Mouse (Mus musculus): ENCODE results near the gene Cercam. TPM values are rescaled to one million over a fixed set of nuclear protein-coding genes. Genes with fewer than 3 reads are reported as not detected.
A peak's percentile ranks its signal among the peaks of the same experiment; 100 is the strongest.

The Cercam gene
- polyA plus RNA-seq, 1 experiment from 2014 or later, result 16.3 TPM

- Histone ChIP-seq H3K4me3 (peak overlapping the region; percentile 61; the same call in 1 of the 2 replicates), H3K27ac (no peak overlapping the region), H3K4me1 (peaks cover 61% of the 10 kb centered on the region), H3K9me3 (no peaks in the 10 kb centered on the region), H3K36me3 (replicated peaks) (peaks cover 46% of the 10 kb centered on the region), H3K27me3 (ENCODE audit: poor library complexity, severe bottlenecking) (peaks cover 100% of the 10 kb centered on the region)
- no peak for DNase-seq (ENCODE audit: extremely low spot score, low spot score)
- WGBS, result 60% methylated on average over 2 of the region's 2 CpGs
Observed at GRCm38 (mm10) chr2:29844115-29844514, 24.8 kb upstream of the Cercam start.

GRCm38 (mm10) chr2:29844661-29845060, 24.3 kb upstream of the Cercam start:
- peaks cover 55% of the 10 kb centered on the region for H3K4me1 ChIP-seq
- H3K9me3 ChIP-seq, result no peaks in the 10 kb centered on the region
- H3K4me3 ChIP-seq, result peak overlapping the region; percentile 61
- 15% methylated on average over 3 of the region's 3 CpGs for WGBS
- no peak for DNase-seq (ENCODE audit: extremely low spot score, low spot score)
- peaks cover 41% of the 10 kb centered on the region for H3K36me3 ChIP-seq (replicated peaks)
- H3K27ac ChIP-seq, result 0 out of 2 replicates have a peak overlapping the region, but pooled peaks have one; percentile 85
- peaks cover 100% of the 10 kb centered on the region for H3K27me3 ChIP-seq (ENCODE audit: poor library complexity, severe bottlenecking)

- peak overlapping the region; percentile 85 for H3K27ac ChIP-seq
Observed at GRCm38 (mm10) chr2:29845636-29846035, 23.3 kb upstream of the Cercam start.

GRCm38 (mm10) chr2:29846061-29846853, 22.7 kb upstream of the Cercam start:
- Histone ChIP-seq H3K27ac (peak overlapping the region; percentile 85), H3K4me3 (peak overlapping the region; percentile 61), H3K4me1 (peaks cover 49% of the 10 kb centered on the region), H3K9me3 (no peaks in the 10 kb centered on the region), H3K36me3 (replicated peaks) (peaks cover 29% of the 10 kb centered on the region), H3K27me3 (ENCODE audit: poor library complexity, severe bottlenecking) (peaks cover 100% of the 10 kb centered on the region)
- WGBS, result under 1% methylated on average over 47 of the region's 47 CpGs
- DNase-seq (ENCODE audit: extremely low spot score, low spot score), result peak; percentile 68

More at GRCm38 (mm10) chr2:29845636-29846035, 23.3 kb upstream of the Cercam start:
- H3K27me3 ChIP-seq (ENCODE audit: poor library complexity, severe bottlenecking), result peaks cover 100% of the 10 kb centered on the region
- no peaks in the 10 kb centered on the region for H3K9me3 ChIP-seq
- H3K4me1 ChIP-seq, result peaks cover 52% of the 10 kb centered on the region
- WGBS, result 1% methylated on average over 25 of the region's 25 CpGs
- DNase-seq (ENCODE audit: extremely low spot score, low spot score), result peak; percentile 49
- peaks cover 35% of the 10 kb centered on the region for H3K36me3 ChIP-seq (replicated peaks)
- H3K4me3 ChIP-seq, result peak overlapping the region; percentile 61

GRCm38 (mm10) chr2:29846911-29847310, 22.1 kb upstream of the Cercam start:
- Histone ChIP-seq H3K27me3 (ENCODE audit: poor library complexity, severe bottlenecking) (peaks cover 100% of the 10 kb centered on the region), H3K4me3 (peak overlapping the region; percentile 61; the same call in 1 of the 2 replicates), H3K36me3 (replicated peaks) (peaks cover 23% of the 10 kb centered on the region), H3K27ac (peak overlapping the region; percentile 85; the same call in 1 of the 2 replicates), H3K9me3 (no peaks in the 10 kb centered on the region), H3K4me1 (peaks cover 49% of the 10 kb centered on the region)
- WGBS, result 32% methylated on average over 3 of the region's 3 CpGs
- no peak for DNase-seq (ENCODE audit: extremely low spot score, low spot score)

GRCm38 (mm10) chr2:29849041-29849440, 19.9 kb upstream of the Cercam start:
- Histone ChIP-seq H3K4me3 (no peak overlapping the region), H3K9me3 (no peaks in the 10 kb centered on the region), H3K36me3 (replicated peaks) (0 out of 2 replicates have a peak, but pooled peaks cover 1% of the 10 kb centered on the region), H3K27ac (no peak overlapping the region), H3K27me3 (ENCODE audit: poor library complexity, severe bottlenecking) (peaks cover 100% of the 10 kb centered on the region), H3K4me1 (peaks cover 52% of the 10 kb centered on the region)
- WGBS, result 81% methylated on average over 8 of the region's 8 CpGs
- no peak for DNase-seq (ENCODE audit: extremely low spot score, low spot score)

- 78% methylated on average over 5 of the region's 5 CpGs for WGBS
- peaks cover 100% of the 10 kb centered on the region for H3K27me3 ChIP-seq (ENCODE audit: poor library complexity, severe bottlenecking)
Observed at GRCm38 (mm10) chr2:29849841-29850480, 19.0 kb upstream of the Cercam start.

GRCm38 (mm10) chr2:29852957-29853485, 15.9 kb upstream of the Cercam start:
- DNase-seq (ENCODE audit: extremely low spot score, low spot score), result no peak
- Histone ChIP-seq H3K9me3 (no peaks in the 10 kb centered on the region), H3K36me3 (replicated peaks) (no peaks in the 10 kb centered on the region), H3K27ac (peak overlapping the region; percentile 62; the same call in 1 of the 2 replicates), H3K4me3 (no peak overlapping the region), H3K27me3 (ENCODE audit: poor library complexity, severe bottlenecking) (peaks cover 100% of the 10 kb centered on the region), H3K4me1 (peaks cover 52% of the 10 kb centered on the region)
- WGBS, result 41% methylated on average over 4 of the region's 4 CpGs

More at GRCm38 (mm10) chr2:29849841-29850480, 19.0 kb upstream of the Cercam start:
- H3K9me3 ChIP-seq, result no peaks in the 10 kb centered on the region
- H3K36me3 ChIP-seq (replicated peaks), result no peaks in the 10 kb centered on the region
- no peak overlapping the region for H3K27ac ChIP-seq
- DNase-seq (ENCODE audit: extremely low spot score, low spot score), result no peak
- peaks cover 46% of the 10 kb centered on the region for H3K4me1 ChIP-seq
- H3K4me3 ChIP-seq, result no peak overlapping the region

GRCm38 (mm10) chr2:29853736-29854135, 15.2 kb upstream of the Cercam start:
- peak overlapping the region; percentile 62; the same call in 1 of the 2 replicates for H3K27ac ChIP-seq
- no peaks in the 10 kb centered on the region for H3K36me3 ChIP-seq (replicated peaks)
- H3K9me3 ChIP-seq, result no peaks in the 10 kb centered on the region
- WGBS, result 85% methylated on average over 5 of the region's 5 CpGs
- H3K4me1 ChIP-seq, result peaks cover 52% of the 10 kb centered on the region
- H3K4me3 ChIP-seq, result no peak overlapping the region
- peaks cover 100% of the 10 kb centered on the region for H3K27me3 ChIP-seq (ENCODE audit: poor library complexity, severe bottlenecking)
- no peak for DNase-seq (ENCODE audit: extremely low spot score, low spot score)

GRCm38 (mm10) chr2:29855585-29856210, 13.3 kb upstream of the Cercam start:
- peaks cover 46% of the 10 kb centered on the region for H3K4me1 ChIP-seq
- H3K4me3 ChIP-seq, result no peak overlapping the region
- H3K9me3 ChIP-seq, result no peaks in the 10 kb centered on the region
- peaks cover 93% of the 10 kb centered on the region for H3K27me3 ChIP-seq (ENCODE audit: poor library complexity, severe bottlenecking)
- no peak for DNase-seq (ENCODE audit: extremely low spot score, low spot score)
- 74% methylated on average over 10 of the region's 10 CpGs for WGBS
- peak overlapping the region; percentile 79; the same call in 1 of the 2 replicates for H3K27ac ChIP-seq
- H3K36me3 ChIP-seq (replicated peaks), result no peaks in the 10 kb centered on the region

GRCm38 (mm10) chr2:29856451-29857260, 12.3 kb upstream of the Cercam start:
- peaks cover 85% of the 10 kb centered on the region for H3K27me3 ChIP-seq (ENCODE audit: poor library complexity, severe bottlenecking)
- H3K36me3 ChIP-seq (replicated peaks), result no peaks in the 10 kb centered on the region
- no peaks in the 10 kb centered on the region for H3K9me3 ChIP-seq
- H3K27ac ChIP-seq, result peak overlapping the region; percentile 79
- 6% methylated on average over 19 of the region's 19 CpGs for WGBS
- DNase-seq (ENCODE audit: extremely low spot score, low spot score), result peak; percentile 49
- peaks cover 46% of the 10 kb centered on the region for H3K4me1 ChIP-seq
- H3K4me3 ChIP-seq, result peak overlapping the region; percentile 23; the same call in 1 of the 2 replicates

GRCm38 (mm10) chr2:29857341-29857740, 11.6 kb upstream of the Cercam start:
- peaks cover 46% of the 10 kb centered on the region for H3K4me1 ChIP-seq
- no peak overlapping the region for H3K27ac ChIP-seq
- no peak overlapping the region for H3K4me3 ChIP-seq
- DNase-seq (ENCODE audit: extremely low spot score, low spot score), result no peak
- H3K36me3 ChIP-seq (replicated peaks), result no peaks in the 10 kb centered on the region
- no peaks in the 10 kb centered on the region for H3K9me3 ChIP-seq
- H3K27me3 ChIP-seq (ENCODE audit: poor library complexity, severe bottlenecking), result peaks cover 78% of the 10 kb centered on the region
- 49% methylated on average over 2 of the region's 2 CpGs for WGBS

Measured in forebrain, embryonic 10.5 days (tissue).